Comparison of ENCODE assay signal across 8 mouse cellular contexts in genomic region chr19:23972881-23973649, GRCm38 (mm10). TPM values are rescaled to one million over a fixed set of nuclear protein-coding genes. Genes with fewer than 3 reads are reported as not detected.
A peak's percentile ranks its signal among the peaks of the same experiment; 100 is the strongest.
DNase-seq lines count a peak whose midpoint lies in the region; ATAC-seq and TF ChIP-seq lines count a peak whose summit lies in the region.

No protein-coding gene starts in this region.

- no peak for TF ChIP-seq POLR2A in thymus, adult 2 months (IDR thresholded peaks at IDR 0.05; ENCODE audit: control insufficient read depth, extremely low read depth, insufficient read depth, low read length, poor library complexity)

- H3K4me3 ChIP-seq in forebrain, embryonic 13.5 days: no peak overlapping the region
- no peak overlapping the region for H3K4me3 ChIP-seq in lung, embryonic 15.5 days
- H3K4me3 ChIP-seq in thymus, adult 2 months (ENCODE audit: control insufficient read depth, insufficient read depth, low read length): no peak overlapping the region

- H3K27ac ChIP-seq in forebrain, embryonic 13.5 days: peak overlapping the region; percentile 14; the same call in 1 of the 2 replicates
- H3K27ac ChIP-seq in lung, embryonic 15.5 days: peak overlapping the region; percentile 71
- no peak overlapping the region for H3K27ac ChIP-seq in thymus, adult 2 months (ENCODE audit: control insufficient read depth, insufficient read depth, low read length)

- intact Hi-C loops in heart, postnatal 14 days (cut with DNase I): loop anchor here (5.0 kb wide), 2 partner anchors 54 to 144 kb away; no protein-coding TSS in a partner anchor

- no peak overlapping the region for H3K4me2 ChIP-seq in forebrain, embryonic 13.5 days
- no peak overlapping the region for H3K4me2 ChIP-seq in lung, embryonic 15.5 days

- peak; percentile 90 for ATAC-seq in forebrain, embryonic 13.5 days
- peak; percentile 90 for ATAC-seq in lung, embryonic 15.5 days (ENCODE audit: borderline replicate concordance, extremely low read depth, low FRiP score, low TSS enrichment)
- ATAC-seq in granulocyte monocyte progenitor cell, adult 5-6 weeks (replicated peaks; ENCODE audit: poor library complexity, severe bottlenecking): no peak

- 61% methylated on average over 16 of the region's 16 CpGs for WGBS in forebrain, embryonic 13.5 days
- WGBS in lung, embryonic 15.5 days: 41% methylated on average over 16 of the region's 16 CpGs
- 86% methylated on average over 16 of the region's 16 CpGs for WGBS in thymus, adult 2 months

- H3K27me3 ChIP-seq in forebrain, embryonic 13.5 days: no peaks in the 10 kb centered on the region
- H3K27me3 ChIP-seq in lung, embryonic 15.5 days: no peaks in the 10 kb centered on the region
- H3K27me3 ChIP-seq in thymus, adult 2 months (ENCODE audit: control insufficient read depth, insufficient read depth, low read length): no peaks in the 10 kb centered on the region

- no peak for TF ChIP-seq CTCF in thymus, adult 2 months (IDR thresholded peaks at IDR 0.05; ENCODE audit: borderline replicate concordance, control insufficient read depth, extremely low read depth, insufficient read depth, low read length, poor library complexity)

- no peaks in the 10 kb centered on the region for H3K9me3 ChIP-seq in forebrain, embryonic 13.5 days (replicated peaks)
- no peaks in the 10 kb centered on the region for H3K9me3 ChIP-seq in lung, embryonic 15.5 days

- peaks cover 12% of the 10 kb centered on the region for H3K4me1 ChIP-seq in forebrain, embryonic 13.5 days
- peaks cover 17% of the 10 kb centered on the region for H3K4me1 ChIP-seq in lung, embryonic 15.5 days
- H3K4me1 ChIP-seq in thymus, adult 2 months (replicated peaks; ENCODE audit: control insufficient read depth, insufficient read depth, low read length): no peaks in the 10 kb centered on the region

- no peak overlapping the region for H3K9ac ChIP-seq in forebrain, embryonic 13.5 days
- H3K9ac ChIP-seq in lung, embryonic 15.5 days: no peak overlapping the region

- peaks cover 5% of the 10 kb centered on the region; the same call in 1 of the 2 replicates for H3K36me3 ChIP-seq in forebrain, embryonic 13.5 days (ENCODE audit: poor library complexity, severe bottlenecking)
- no peaks in the 10 kb centered on the region for H3K36me3 ChIP-seq in lung, embryonic 15.5 days
- no peaks in the 10 kb centered on the region for H3K36me3 ChIP-seq in thymus, adult 2 months (ENCODE audit: control insufficient read depth, insufficient read depth, low read length)

- DNase-seq in retina, postnatal 1 day: peak; percentile 57
- no peak for DNase-seq in retina, embryonic 14.5 days (ENCODE audit: low spot score)
- peak; percentile 46 to 67 for DNase-seq in heart, postnatal 14 days
- DNase-seq in thymus, adult 2 months: no peak
- no peak for DNase-seq in spleen, adult 18-20 months

RNA-seq across cellular contexts. Expression of gene Fam189a2, which starts 57.8 kb away (rescaled TPM):
- 0.35 and 0.47 TPM in 2 replicates for polyA plus RNA-seq in forebrain, embryonic 13.5 days (2015; fragmentation: Nextera tagmentation; extraction: Ambion mirVana)
- total RNA-seq in heart, postnatal 14 days (2021): 10 to 100 TPM; 51.6 to 55.6 TPM
- 1.4 and 1.5 TPM in 2 replicates for polyA plus RNA-seq in lung, embryonic 15.5 days (2015; fragmentation: Nextera tagmentation; extraction: Ambion mirVana)
- polyA plus RNA-seq in thymus, adult 2 months (2012; rRNA removed): 2.2 and 4.8 TPM in 2 replicates
- total RNA-seq in granulocyte monocyte progenitor cell, adult 5-6 weeks (2014; fragmentation: Nextera tagmentation): not detected in 2 replicates
- total RNA-seq in granulocyte monocyte progenitor cell, adult 5-6 weeks (2017): not detected in 2 replicates

Comparison
In these comparisons a context has a peak if more than half of its experiments do, and no peak if none do; other contexts are left out.
1. DNase-seq: peak in retina, postnatal 1 day (single experiment) and heart, postnatal 14 days (2 of 2); none in retina, embryonic 14.5 days (single experiment), thymus, adult 2 months (single experiment) and spleen, adult 18-20 months (0 of 2).